In the genomic region with DNA sequence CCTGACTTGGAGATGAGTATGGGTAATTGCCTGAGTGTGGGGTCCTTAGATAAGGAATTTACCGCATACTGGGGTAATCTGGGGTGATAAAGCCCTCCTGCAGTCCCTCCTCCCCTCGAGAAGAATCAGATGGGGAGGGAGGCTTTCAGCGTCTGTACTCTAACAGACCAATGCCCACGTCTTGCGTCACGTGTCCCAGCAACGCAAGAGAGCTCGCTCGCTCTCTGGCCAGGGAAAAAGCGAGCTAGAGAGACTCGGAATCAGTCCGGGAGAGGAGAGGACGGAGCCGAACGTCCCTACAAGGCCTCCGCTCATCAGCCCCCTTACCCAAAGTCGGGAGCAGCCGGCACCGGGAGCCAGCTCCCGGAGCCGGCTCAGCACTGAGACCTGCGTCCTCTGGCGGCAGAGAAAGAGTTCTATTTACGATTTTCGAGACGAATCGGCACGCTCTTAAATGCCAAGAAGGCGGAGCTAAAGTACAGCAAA, we compare ENCODE assay signal across 8 mouse cellular contexts. TPM values are rescaled to one million over a fixed set of nuclear protein-coding genes. Genes with fewer than 3 reads are reported as not detected.
DNase-seq lines count a peak whose midpoint lies in the region; ATAC-seq lines count a peak whose summit lies in the region.

No protein-coding gene starts in this region.

- H3K4me2 ChIP-seq in embryonic facial prominence, embryonic 11.5 days (ENCODE audit: low read depth, low read length) = no peak overlapping the region
- H3K4me2 ChIP-seq in hindbrain, embryonic 11.5 days (replicated peaks; ENCODE audit: low read depth, low read length) = peak overlapping the region; percentile 23
- peak overlapping the region; percentile 83 for H3K4me2 ChIP-seq in liver, embryonic 13.5 days
- peak overlapping the region; percentile 66 for H3K4me2 ChIP-seq in neural tube, embryonic 12.5 days (replicated peaks)

- no peak overlapping the region for H3K4me3 ChIP-seq in embryonic facial prominence, embryonic 11.5 days (ENCODE audit: low read depth, low read length)
- H3K4me3 ChIP-seq in hindbrain, embryonic 11.5 days (ENCODE audit: low read depth, low read length) = no peak overlapping the region
- peak overlapping the region; percentile 72 for H3K4me3 ChIP-seq in liver, embryonic 13.5 days (replicated peaks)
- no peak overlapping the region; the same call in 1 of the 2 replicates for H3K4me3 ChIP-seq in neural tube, embryonic 12.5 days

- ATAC-seq in embryonic facial prominence, embryonic 11.5 days (replicated peaks; ENCODE audit: insufficient number of reproducible peaks, low FRiP score, low TSS enrichment, low read depth) = no peak
- no peak for ATAC-seq in hindbrain, embryonic 11.5 days (ENCODE audit: low FRiP score)
- ATAC-seq in liver, embryonic 13.5 days (ENCODE audit: low read depth) = peak; percentile 70
- ATAC-seq in neural tube, embryonic 12.5 days (ENCODE audit: low FRiP score, low read depth) = no peak

- peak; percentile 46 for DNase-seq in right cerebral cortex, postnatal 14 days
- no peak for DNase-seq in right cerebral cortex, postnatal 25 days
- peak; percentile 72 for DNase-seq in embryonic facial prominence, embryonic 11.5 days (ENCODE audit: low spot score)
- DNase-seq in hindbrain, embryonic 11.5 days (ENCODE audit: low spot score) = peak; percentile 70
- peak; percentile 61 for DNase-seq in liver, embryonic 13.5 days
- DNase-seq in layer of hippocampus, adult 18-20 months (ENCODE audit: low spot score in 2 of 2) = no peak
- DNase-seq in spleen, adult 12 weeks (ENCODE audit: low spot score) = no peak

- H3K27ac ChIP-seq in embryonic facial prominence, embryonic 11.5 days (replicated peaks; ENCODE audit: low read depth, low read length) = no peak overlapping the region
- H3K27ac ChIP-seq in hindbrain, embryonic 11.5 days (ENCODE audit: low read depth, low read length) = no peak overlapping the region
- peak overlapping the region; percentile 68; the same call in 1 of the 2 replicates for H3K27ac ChIP-seq in liver, embryonic 13.5 days
- H3K27ac ChIP-seq in neural tube, embryonic 12.5 days = no peak overlapping the region

- 46% methylated on average over 29 of the region's 29 CpGs for WGBS in embryonic facial prominence, embryonic 11.5 days
- WGBS in hindbrain, embryonic 11.5 days = 41% methylated on average over 29 of the region's 29 CpGs
- 34% methylated on average over 29 of the region's 29 CpGs for WGBS in liver, embryonic 13.5 days (ENCODE audit: insufficient replicate concordance)
- WGBS in neural tube, embryonic 12.5 days = 53% methylated on average over 29 of the region's 29 CpGs

- H3K4me1 ChIP-seq in embryonic facial prominence, embryonic 11.5 days (ENCODE audit: control insufficient read depth, insufficient read depth, low read length) = no peaks in the 10 kb centered on the region; the same call in 1 of the 2 replicates
- H3K4me1 ChIP-seq in hindbrain, embryonic 11.5 days (replicated peaks; ENCODE audit: control insufficient read depth, insufficient read depth, low read length) = peaks cover 5% of the 10 kb centered on the region
- peaks cover 47% of the 10 kb centered on the region for H3K4me1 ChIP-seq in liver, embryonic 13.5 days (replicated peaks)
- peaks cover 23% of the 10 kb centered on the region for H3K4me1 ChIP-seq in neural tube, embryonic 12.5 days

- H3K27me3 ChIP-seq in embryonic facial prominence, embryonic 11.5 days (ENCODE audit: control insufficient read depth, insufficient read depth, low read length) = peaks cover 26% of the 10 kb centered on the region
- peaks cover 21% of the 10 kb centered on the region for H3K27me3 ChIP-seq in hindbrain, embryonic 11.5 days (ENCODE audit: control insufficient read depth, insufficient read depth, low read length)
- peaks cover 47% of the 10 kb centered on the region for H3K27me3 ChIP-seq in liver, embryonic 13.5 days
- H3K27me3 ChIP-seq in neural tube, embryonic 12.5 days (replicated peaks) = peaks cover 30% of the 10 kb centered on the region

- no peaks in the 10 kb centered on the region for H3K36me3 ChIP-seq in embryonic facial prominence, embryonic 11.5 days (replicated peaks; ENCODE audit: control insufficient read depth, insufficient read depth, low read depth, low read length)
- H3K36me3 ChIP-seq in hindbrain, embryonic 11.5 days (ENCODE audit: control insufficient read depth, insufficient read depth, low read length) = no peaks in the 10 kb centered on the region
- H3K36me3 ChIP-seq in liver, embryonic 13.5 days = 0 out of 2 replicates have a peak, but pooled peaks cover 17% of the 10 kb centered on the region
- peaks cover 3% of the 10 kb centered on the region; the same call in 1 of the 2 replicates for H3K36me3 ChIP-seq in neural tube, embryonic 12.5 days

- H3K9ac ChIP-seq in embryonic facial prominence, embryonic 11.5 days (replicated peaks; ENCODE audit: low read length) = no peak overlapping the region
- no peak overlapping the region for H3K9ac ChIP-seq in hindbrain, embryonic 11.5 days (ENCODE audit: low read depth, low read length)
- H3K9ac ChIP-seq in liver, embryonic 13.5 days = 0 out of 2 replicates have a peak overlapping the region, but pooled peaks have one; percentile 81
- no peak overlapping the region for H3K9ac ChIP-seq in neural tube, embryonic 12.5 days

- peaks cover 39% of the 10 kb centered on the region for H3K9me3 ChIP-seq in embryonic facial prominence, embryonic 11.5 days (replicated peaks; ENCODE audit: control insufficient read depth, low read length)
- H3K9me3 ChIP-seq in hindbrain, embryonic 11.5 days (ENCODE audit: control insufficient read depth, low read length) = peaks cover 21% of the 10 kb centered on the region
- H3K9me3 ChIP-seq in liver, embryonic 13.5 days (replicated peaks) = peaks cover 52% of the 10 kb centered on the region
- H3K9me3 ChIP-seq in neural tube, embryonic 12.5 days = peaks cover 69% of the 10 kb centered on the region

RNA-seq across cellular contexts. Expression of gene Gnas, which starts 13.0 kb away (rescaled TPM):
- polyA plus RNA-seq in embryonic facial prominence, embryonic 11.5 days (2014; fragmentation: Nextera tagmentation; extraction: Ambion mirVana) = 1,377 and 1,397 TPM in 2 replicates
- 1,233 and 1,244 TPM in 2 replicates for polyA plus RNA-seq in hindbrain, embryonic 11.5 days (2014; fragmentation: Nextera tagmentation; extraction: Ambion mirVana)
- 343 and 362 TPM in 2 replicates for polyA plus RNA-seq in liver, embryonic 13.5 days (2015; fragmentation: Nextera tagmentation; extraction: Ambion mirVana)
- 1,608 and 1,653 TPM in 2 replicates for polyA plus RNA-seq in neural tube, embryonic 12.5 days (2016; fragmentation: Nextera tagmentation; extraction: Ambion mirVana)
- 1,000 to 10,000 TPM; 1,915 to 1,929 TPM for total RNA-seq in layer of hippocampus, adult 18-20 months (2021)

RNA-seq across cellular contexts. Expression of gene Gm20721, which starts 49.4 kb away (rescaled TPM):
- polyA plus RNA-seq in embryonic facial prominence, embryonic 11.5 days (2014; fragmentation: Nextera tagmentation; extraction: Ambion mirVana) = 17.5 and 23.1 TPM in 2 replicates
- polyA plus RNA-seq in hindbrain, embryonic 11.5 days (2014; fragmentation: Nextera tagmentation; extraction: Ambion mirVana) = 17.6 and 22.8 TPM in 2 replicates
- 36.1 and 43.2 TPM in 2 replicates for polyA plus RNA-seq in liver, embryonic 13.5 days (2015; fragmentation: Nextera tagmentation; extraction: Ambion mirVana)
- polyA plus RNA-seq in neural tube, embryonic 12.5 days (2016; fragmentation: Nextera tagmentation; extraction: Ambion mirVana) = 11.6 and 20.7 TPM in 2 replicates
- total RNA-seq in layer of hippocampus, adult 18-20 months (2021) = 1 to 10 TPM; 3.1 to 3.2 TPM

Comparison
In these comparisons a context has a peak if more than half of its experiments do, and no peak if none do; other contexts are left out.
1. DNase-seq: peak in right cerebral cortex, postnatal 14 days (single experiment), embryonic facial prominence, embryonic 11.5 days (single experiment), hindbrain, embryonic 11.5 days (single experiment) and liver, embryonic 13.5 days (single experiment); none in right cerebral cortex, postnatal 25 days (single experiment), layer of hippocampus, adult 18-20 months (0 of 2) and spleen, adult 12 weeks (single experiment).